Comparison of ENCODE assay signal across 8 mouse cellular contexts in the genomic region with DNA sequence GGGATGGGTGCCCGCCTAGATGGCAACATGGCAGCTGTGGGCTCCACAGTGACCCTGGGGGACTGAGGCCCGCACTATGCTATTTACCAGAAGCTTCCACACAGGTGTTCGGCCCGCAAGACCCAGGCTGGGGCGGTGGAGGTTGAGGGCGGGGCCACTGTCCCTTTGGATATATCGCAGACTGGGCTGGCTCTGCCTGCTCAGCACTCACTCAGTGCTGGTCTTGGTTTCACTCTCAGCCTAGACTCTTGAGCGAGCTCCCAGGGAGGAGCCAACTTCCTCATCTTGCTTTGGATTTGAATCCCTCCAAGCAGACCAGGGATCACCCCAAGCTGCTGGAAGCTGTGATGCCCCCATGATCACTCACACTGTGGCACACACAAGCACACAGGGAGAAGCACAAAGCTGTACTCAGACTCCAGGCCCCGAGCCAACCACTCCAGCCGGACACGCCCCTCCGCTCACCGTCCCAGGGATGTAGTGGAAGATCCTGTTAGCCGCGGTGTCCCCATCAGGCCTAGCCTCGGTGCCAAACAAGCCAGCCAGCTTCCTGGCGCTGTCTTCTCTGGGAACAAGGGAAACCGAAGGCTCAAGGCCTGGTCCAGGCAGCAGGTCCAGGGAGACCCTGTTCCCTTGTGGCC. TPM values are rescaled to one million over a fixed set of nuclear protein-coding genes. Genes with fewer than 3 reads are reported as not detected.
DNase-seq lines count a peak whose midpoint lies in the region; ATAC-seq lines count a peak whose summit lies in the region.

No protein-coding gene starts in this region.

- H3K27ac ChIP-seq in midbrain, embryonic 13.5 days: no peak overlapping the region
- H3K27ac ChIP-seq in midbrain, embryonic 10.5 days (replicated peaks): no peak overlapping the region; the same call in 1 of the 2 replicates
- no peak overlapping the region for H3K27ac ChIP-seq in forebrain, embryonic 11.5 days (ENCODE audit: low read depth, low read length)
- H3K27ac ChIP-seq in intestine, embryonic 15.5 days: no peak overlapping the region

- no peaks in the 10 kb centered on the region for H3K27me3 ChIP-seq in midbrain, embryonic 13.5 days
- H3K27me3 ChIP-seq in midbrain, embryonic 10.5 days (ENCODE audit: low read depth, poor library complexity, severe bottlenecking): no peaks in the 10 kb centered on the region
- no peaks in the 10 kb centered on the region for H3K27me3 ChIP-seq in forebrain, embryonic 11.5 days (ENCODE audit: control insufficient read depth, insufficient read depth, low read length)
- no peaks in the 10 kb centered on the region for H3K27me3 ChIP-seq in intestine, embryonic 15.5 days (replicated peaks)

- H3K4me2 ChIP-seq in midbrain, embryonic 13.5 days (replicated peaks): 0 out of 2 replicates have a peak overlapping the region, but pooled peaks have one; percentile 0
- H3K4me2 ChIP-seq in forebrain, embryonic 11.5 days (ENCODE audit: low read depth, low read length, severe bottlenecking): no peak overlapping the region
- peak overlapping the region; percentile 50 for H3K4me2 ChIP-seq in intestine, embryonic 15.5 days (replicated peaks)

- H3K4me1 ChIP-seq in midbrain, embryonic 13.5 days (replicated peaks): peaks cover 6% of the 10 kb centered on the region; the same call in 1 of the 2 replicates
- H3K4me1 ChIP-seq in midbrain, embryonic 10.5 days: peaks cover 12% of the 10 kb centered on the region
- H3K4me1 ChIP-seq in forebrain, embryonic 11.5 days (replicated peaks; ENCODE audit: control insufficient read depth, insufficient read depth, low read length): peaks cover 3% of the 10 kb centered on the region; the same call in 1 of the 2 replicates
- peaks cover 15% of the 10 kb centered on the region for H3K4me1 ChIP-seq in intestine, embryonic 15.5 days (replicated peaks)

- 32% methylated on average over 18 of the region's 18 CpGs for WGBS in midbrain, embryonic 13.5 days
- 30% methylated on average over 18 of the region's 18 CpGs for WGBS in midbrain, embryonic 10.5 days
- WGBS in forebrain, embryonic 11.5 days: 32% methylated on average over 18 of the region's 18 CpGs
- WGBS in intestine, embryonic 15.5 days: 31% methylated on average over 18 of the region's 18 CpGs

- no peak for DNase-seq in midbrain, embryonic 10.5 days (ENCODE audit: low spot score)
- DNase-seq in forebrain, embryonic 11.5 days (ENCODE audit: low spot score): no peak
- DNase-seq in lung, postnatal 25 days (ENCODE audit: low spot score): peak; percentile 54
- no peak for DNase-seq in frontal cortex, postnatal 36 days (ENCODE audit: low spot score in 2 of 2)
- no peak for DNase-seq in retina, postnatal 1 day
- DNase-seq in thymus, postnatal 25 days: no peak

- H3K4me3 ChIP-seq in midbrain, embryonic 13.5 days (replicated peaks): no peak overlapping the region
- H3K4me3 ChIP-seq in midbrain, embryonic 10.5 days: no peak overlapping the region; the same call in 1 of the 2 replicates
- H3K4me3 ChIP-seq in forebrain, embryonic 11.5 days (ENCODE audit: low read depth, low read length): no peak overlapping the region
- H3K4me3 ChIP-seq in intestine, embryonic 15.5 days (replicated peaks): peak overlapping the region; percentile 20; the same call in 1 of the 2 replicates

- H3K9me3 ChIP-seq in midbrain, embryonic 13.5 days: no peaks in the 10 kb centered on the region
- H3K9me3 ChIP-seq in midbrain, embryonic 10.5 days (replicated peaks): no peaks in the 10 kb centered on the region
- H3K9me3 ChIP-seq in forebrain, embryonic 11.5 days (ENCODE audit: control insufficient read depth, low read length): no peaks in the 10 kb centered on the region
- H3K9me3 ChIP-seq in intestine, embryonic 15.5 days: no peaks in the 10 kb centered on the region

- H3K36me3 ChIP-seq in midbrain, embryonic 13.5 days: peaks cover 49% of the 10 kb centered on the region
- H3K36me3 ChIP-seq in midbrain, embryonic 10.5 days: peaks cover 47% of the 10 kb centered on the region
- H3K36me3 ChIP-seq in forebrain, embryonic 11.5 days (ENCODE audit: control insufficient read depth, insufficient read depth, low read length): peaks cover 12% of the 10 kb centered on the region; the same call in 1 of the 2 replicates
- H3K36me3 ChIP-seq in intestine, embryonic 15.5 days: peaks cover 31% of the 10 kb centered on the region

- peak; percentile 4; the same call in 1 of the 2 replicates for ATAC-seq in midbrain, embryonic 13.5 days
- ATAC-seq in forebrain, embryonic 11.5 days (replicated peaks; ENCODE audit: low FRiP score): peak; percentile 24
- ATAC-seq in intestine, embryonic 15.5 days: peak; percentile 48

- H3K9ac ChIP-seq in midbrain, embryonic 13.5 days (replicated peaks): no peak overlapping the region
- H3K9ac ChIP-seq in forebrain, embryonic 11.5 days (ENCODE audit: low read length): no peak overlapping the region
- H3K9ac ChIP-seq in intestine, embryonic 15.5 days: peak overlapping the region; percentile 13; the same call in 1 of the 2 replicates

RNA-seq across cellular contexts. Expression of gene Plekhn1, which starts 6.8 kb away (rescaled TPM):
- polyA plus RNA-seq in midbrain, embryonic 13.5 days (2015; fragmentation: Nextera tagmentation; extraction: Ambion mirVana): 26.4 and 28.3 TPM in 2 replicates
- polyA plus RNA-seq in midbrain, embryonic 10.5 days (2016; fragmentation: Nextera tagmentation; extraction: Ambion mirVana): 23.2 and 24.4 TPM in 2 replicates
- polyA plus RNA-seq in forebrain, embryonic 11.5 days (2014; fragmentation: Nextera tagmentation; extraction: Ambion mirVana): 26.7 and 27.2 TPM in 2 replicates
- 12.6 and 14.8 TPM in 2 replicates for polyA plus RNA-seq in intestine, embryonic 15.5 days (2015; fragmentation: Nextera tagmentation; extraction: Ambion mirVana)

RNA-seq across cellular contexts. Expression of gene Noc2l, which starts 7.9 kb away (rescaled TPM):
- polyA plus RNA-seq in midbrain, embryonic 13.5 days (2015; fragmentation: Nextera tagmentation; extraction: Ambion mirVana): 57.9 and 60.1 TPM in 2 replicates
- 96.8 and 109 TPM in 2 replicates for polyA plus RNA-seq in midbrain, embryonic 10.5 days (2016; fragmentation: Nextera tagmentation; extraction: Ambion mirVana)
- 102 and 104 TPM in 2 replicates for polyA plus RNA-seq in forebrain, embryonic 11.5 days (2014; fragmentation: Nextera tagmentation; extraction: Ambion mirVana)
- polyA plus RNA-seq in intestine, embryonic 15.5 days (2015; fragmentation: Nextera tagmentation; extraction: Ambion mirVana): 86.5 and 87.8 TPM in 2 replicates

RNA-seq across cellular contexts. Expression of gene Perm1, which starts 12.2 kb away (rescaled TPM):
- 2.3 and 2.5 TPM in 2 replicates for polyA plus RNA-seq in midbrain, embryonic 13.5 days (2015; fragmentation: Nextera tagmentation; extraction: Ambion mirVana)
- 1.1 and 1.3 TPM in 2 replicates for polyA plus RNA-seq in midbrain, embryonic 10.5 days (2016; fragmentation: Nextera tagmentation; extraction: Ambion mirVana)
- polyA plus RNA-seq in forebrain, embryonic 11.5 days (2014; fragmentation: Nextera tagmentation; extraction: Ambion mirVana): 1.4 and 1.6 TPM in 2 replicates
- 0.40 and 0.51 TPM in 2 replicates for polyA plus RNA-seq in intestine, embryonic 15.5 days (2015; fragmentation: Nextera tagmentation; extraction: Ambion mirVana)

RNA-seq across cellular contexts. Expression of gene AW011738, which starts 24.8 kb away (rescaled TPM):
- 5.3 and 6.9 TPM in 2 replicates for polyA plus RNA-seq in midbrain, embryonic 13.5 days (2015; fragmentation: Nextera tagmentation; extraction: Ambion mirVana)
- 5.1 and 6.5 TPM in 2 replicates for polyA plus RNA-seq in midbrain, embryonic 10.5 days (2016; fragmentation: Nextera tagmentation; extraction: Ambion mirVana)
- polyA plus RNA-seq in forebrain, embryonic 11.5 days (2014; fragmentation: Nextera tagmentation; extraction: Ambion mirVana): 2.0 and 2.3 TPM in 2 replicates
- 2.1 and 2.2 TPM in 2 replicates for polyA plus RNA-seq in intestine, embryonic 15.5 days (2015; fragmentation: Nextera tagmentation; extraction: Ambion mirVana)

RNA-seq across cellular contexts. Expression of gene Isg15, which starts 27.3 kb away (rescaled TPM):
- 1.2 and 2.0 TPM in 2 replicates for polyA plus RNA-seq in midbrain, embryonic 13.5 days (2015; fragmentation: Nextera tagmentation; extraction: Ambion mirVana)
- polyA plus RNA-seq in midbrain, embryonic 10.5 days (2016; fragmentation: Nextera tagmentation; extraction: Ambion mirVana): 0.21 and 0.73 TPM in 2 replicates
- 0.35 and 0.37 TPM in 2 replicates for polyA plus RNA-seq in forebrain, embryonic 11.5 days (2014; fragmentation: Nextera tagmentation; extraction: Ambion mirVana)
- 1.8 and 2.0 TPM in 2 replicates for polyA plus RNA-seq in intestine, embryonic 15.5 days (2015; fragmentation: Nextera tagmentation; extraction: Ambion mirVana)
